Mouse (Mus musculus): ENCODE data around the gene Tmbim4. TPM values are rescaled to one million over a fixed set of nuclear protein-coding genes. Genes with fewer than 3 reads are reported as not detected.

Tmbim4 gene
- polyA plus RNA-seq, 1 experiment from 2014 or later, result 110 TPM

DNA sequence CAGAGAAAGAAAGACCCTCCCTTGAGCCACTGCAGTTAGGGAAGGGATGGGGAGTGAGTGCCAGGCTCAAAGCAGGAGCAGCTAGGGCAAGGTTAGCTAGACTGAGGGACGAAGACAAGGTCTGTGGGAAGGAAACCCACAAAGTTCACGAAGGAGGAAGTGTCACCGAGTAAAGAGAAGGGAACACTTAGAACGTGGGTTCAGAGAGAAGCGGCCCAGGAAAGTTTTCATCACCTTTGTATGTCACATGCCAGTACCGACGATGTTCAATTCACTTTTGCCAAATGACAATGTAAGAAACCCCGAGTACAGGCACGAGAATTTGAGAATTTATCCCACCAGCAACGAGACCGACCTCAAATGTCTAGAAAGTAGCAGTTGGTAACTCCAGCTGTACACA is 12.1 kb upstream of the Tmbim4 start:
- H3K9me3 ChIP-seq (ENCODE audit: control insufficient read depth, low read depth, low read length), result no peaks in the 10 kb centered on the region
- no peaks in the 10 kb centered on the region for H3K4me1 ChIP-seq (ENCODE audit: control insufficient read depth, insufficient read depth, low read length)
- H3K36me3 ChIP-seq (ENCODE audit: control insufficient read depth, insufficient read depth, low read length), result no peaks in the 10 kb centered on the region
- ATAC-seq (ENCODE audit: insufficient number of reproducible peaks, insufficient read depth, low FRiP score, low read depth), result no peak
- 70% methylated on average over 11 of the region's 11 CpGs for WGBS
- no peak overlapping the region for H3K9ac ChIP-seq (replicated peaks; ENCODE audit: low read depth, low read length)
- no peaks in the 10 kb centered on the region for H3K27me3 ChIP-seq (ENCODE audit: control insufficient read depth, insufficient read depth, low read length)
- no peak overlapping the region for H3K4me3 ChIP-seq (ENCODE audit: low read depth, low read length)
- no peak overlapping the region for H3K4me2 ChIP-seq (replicated peaks; ENCODE audit: low read depth, low read length)
- H3K27ac ChIP-seq (ENCODE audit: low read length), result no peak overlapping the region

DNA sequence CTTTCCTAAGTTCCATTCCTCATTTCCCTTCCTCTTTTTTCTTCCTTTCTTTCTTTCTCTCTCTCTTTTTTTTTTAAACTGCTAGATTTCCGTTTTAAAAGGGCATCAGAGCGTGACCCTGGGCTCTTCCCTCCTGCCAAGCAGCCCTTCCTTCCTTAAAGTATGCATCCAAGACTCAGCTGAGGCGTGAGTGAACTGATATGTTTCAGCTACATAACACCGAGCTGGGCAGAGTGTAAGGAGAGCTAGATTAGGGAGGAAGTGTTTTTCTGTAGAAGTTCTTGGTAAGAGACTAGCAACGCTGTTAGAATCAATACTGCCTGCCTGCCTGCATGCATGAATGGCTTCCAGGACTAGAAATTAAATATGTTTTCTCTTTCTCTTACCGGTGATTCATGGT is 11.6 kb upstream of the Tmbim4 start:
- no peak overlapping the region for H3K4me3 ChIP-seq (ENCODE audit: low read depth, low read length)
- no peaks in the 10 kb centered on the region for H3K27me3 ChIP-seq (ENCODE audit: control insufficient read depth, insufficient read depth, low read length)
- no peak overlapping the region for H3K4me2 ChIP-seq (replicated peaks; ENCODE audit: low read depth, low read length)
- ATAC-seq (ENCODE audit: insufficient number of reproducible peaks, insufficient read depth, low FRiP score, low read depth), result no peak
- no peaks in the 10 kb centered on the region for H3K4me1 ChIP-seq (ENCODE audit: control insufficient read depth, insufficient read depth, low read length)
- 40% methylated on average over 6 of the region's 6 CpGs for WGBS
- H3K36me3 ChIP-seq (ENCODE audit: control insufficient read depth, insufficient read depth, low read length), result no peaks in the 10 kb centered on the region
- no peak overlapping the region for H3K27ac ChIP-seq (ENCODE audit: low read length)
- no peak overlapping the region for H3K9ac ChIP-seq (replicated peaks; ENCODE audit: low read depth, low read length)
- no peaks in the 10 kb centered on the region for H3K9me3 ChIP-seq (ENCODE audit: control insufficient read depth, low read depth, low read length)

DNA sequence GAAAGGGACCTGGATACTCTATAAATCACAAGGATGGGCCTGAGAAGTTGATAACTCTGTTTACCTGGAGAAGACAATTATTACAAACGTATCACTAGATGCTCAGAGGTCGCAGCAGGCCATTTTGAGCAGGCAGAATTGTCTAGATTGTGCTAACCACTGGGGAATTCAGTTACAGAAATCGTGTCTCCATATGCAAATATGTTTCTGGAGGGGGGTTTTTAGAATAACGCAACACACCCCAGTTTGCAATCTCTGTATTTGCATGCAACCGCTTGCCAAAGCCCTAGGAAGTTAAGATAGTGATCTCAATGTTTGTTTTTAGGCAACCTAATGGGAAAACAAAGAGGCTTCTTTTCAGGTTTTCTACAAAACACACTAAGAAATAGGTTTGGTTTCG is 10.2 kb upstream of the Tmbim4 start:
- Histone ChIP-seq H3K36me3 (ENCODE audit: control insufficient read depth, insufficient read depth, low read length) (no peaks in the 10 kb centered on the region), H3K9ac (replicated peaks; ENCODE audit: low read depth, low read length) (no peak overlapping the region), H3K4me1 (ENCODE audit: control insufficient read depth, insufficient read depth, low read length) (no peaks in the 10 kb centered on the region), H3K27ac (ENCODE audit: low read length) (no peak overlapping the region), H3K4me2 (replicated peaks; ENCODE audit: low read depth, low read length) (no peak overlapping the region), H3K4me3 (ENCODE audit: low read depth, low read length) (no peak overlapping the region), H3K9me3 (ENCODE audit: control insufficient read depth, low read depth, low read length) (no peaks in the 10 kb centered on the region), H3K27me3 (ENCODE audit: control insufficient read depth, insufficient read depth, low read length) (no peaks in the 10 kb centered on the region)
- no peak for ATAC-seq (ENCODE audit: insufficient number of reproducible peaks, insufficient read depth, low FRiP score, low read depth)
- 83% methylated on average over 6 of the region's 6 CpGs for WGBS

GRCm38 (mm10) chr10:120192278-120192677 is 9.1 kb upstream of the Tmbim4 start:
- H3K27ac ChIP-seq (ENCODE audit: low read length), result no peak overlapping the region
- ATAC-seq (ENCODE audit: insufficient number of reproducible peaks, insufficient read depth, low FRiP score, low read depth), result no peak
- WGBS, result 75% methylated on average over 4 of the region's 4 CpGs
- no peaks in the 10 kb centered on the region for H3K27me3 ChIP-seq (ENCODE audit: control insufficient read depth, insufficient read depth, low read length)
- no peaks in the 10 kb centered on the region for H3K4me1 ChIP-seq (ENCODE audit: control insufficient read depth, insufficient read depth, low read length)
- no peak overlapping the region for H3K9ac ChIP-seq (replicated peaks; ENCODE audit: low read depth, low read length)
- no peaks in the 10 kb centered on the region for H3K36me3 ChIP-seq (ENCODE audit: control insufficient read depth, insufficient read depth, low read length)
- H3K4me3 ChIP-seq (ENCODE audit: low read depth, low read length), result no peak overlapping the region
- H3K4me2 ChIP-seq (replicated peaks; ENCODE audit: low read depth, low read length), result no peak overlapping the region
- no peaks in the 10 kb centered on the region for H3K9me3 ChIP-seq (ENCODE audit: control insufficient read depth, low read depth, low read length)

GRCm38 (mm10) chr10:120193255-120193654 is 8.1 kb upstream of the Tmbim4 start:
- no peak overlapping the region for H3K4me3 ChIP-seq (ENCODE audit: low read depth, low read length)
- 89% methylated on average over 8 of the region's 8 CpGs for WGBS
- no peaks in the 10 kb centered on the region for H3K9me3 ChIP-seq (ENCODE audit: control insufficient read depth, low read depth, low read length)
- H3K4me2 ChIP-seq (replicated peaks; ENCODE audit: low read depth, low read length), result no peak overlapping the region
- no peaks in the 10 kb centered on the region for H3K36me3 ChIP-seq (ENCODE audit: control insufficient read depth, insufficient read depth, low read length)
- no peak overlapping the region for H3K27ac ChIP-seq (ENCODE audit: low read length)
- H3K4me1 ChIP-seq (ENCODE audit: control insufficient read depth, insufficient read depth, low read length), result no peaks in the 10 kb centered on the region
- H3K27me3 ChIP-seq (ENCODE audit: control insufficient read depth, insufficient read depth, low read length), result no peaks in the 10 kb centered on the region
- H3K9ac ChIP-seq (replicated peaks; ENCODE audit: low read depth, low read length), result no peak overlapping the region
- ATAC-seq (ENCODE audit: insufficient number of reproducible peaks, insufficient read depth, low FRiP score, low read depth), result no peak

- Histone ChIP-seq H3K4me3 (ENCODE audit: low read depth, low read length) (no peak overlapping the region), H3K9ac (replicated peaks; ENCODE audit: low read depth, low read length) (no peak overlapping the region), H3K4me1 (ENCODE audit: control insufficient read depth, insufficient read depth, low read length) (no peaks in the 10 kb centered on the region), H3K4me2 (replicated peaks; ENCODE audit: low read depth, low read length) (no peak overlapping the region), H3K27ac (ENCODE audit: low read length) (no peak overlapping the region), H3K9me3 (ENCODE audit: control insufficient read depth, low read depth, low read length) (no peaks in the 10 kb centered on the region), H3K27me3 (ENCODE audit: control insufficient read depth, insufficient read depth, low read length) (no peaks in the 10 kb centered on the region), H3K36me3 (ENCODE audit: control insufficient read depth, insufficient read depth, low read length) (no peaks in the 10 kb centered on the region)
- no peak for ATAC-seq (ENCODE audit: insufficient number of reproducible peaks, insufficient read depth, low FRiP score, low read depth)
- WGBS, result 77% methylated on average over 14 of the region's 14 CpGs
Measured at GRCm38 (mm10) chr10:120197061-120197835, 4.1 kb upstream of the Tmbim4 start.

- no peaks in the 10 kb centered on the region for H3K9me3 ChIP-seq (ENCODE audit: control insufficient read depth, low read depth, low read length)
- no peak within 1 kb of the TSS for H3K27ac ChIP-seq (ENCODE audit: low read length)
- 0 out of 2 replicates have a peak within 1 kb of the TSS, but pooled peaks have one; percentile 28 for H3K9ac ChIP-seq (replicated peaks; ENCODE audit: low read depth, low read length)
- H3K4me2 ChIP-seq (replicated peaks; ENCODE audit: low read depth, low read length), result peak within 1 kb of the TSS; percentile 93
- WGBS, result 2% methylated on average over 13 of the region's 13 CpGs
- ATAC-seq (ENCODE audit: insufficient number of reproducible peaks, insufficient read depth, low FRiP score, low read depth), result peak; percentile 63; the same call in 1 of the 2 replicates
- no peaks in the 10 kb centered on the region for H3K36me3 ChIP-seq (ENCODE audit: control insufficient read depth, insufficient read depth, low read length)
- H3K4me1 ChIP-seq (ENCODE audit: control insufficient read depth, insufficient read depth, low read length), result no peaks in the 10 kb centered on the region
- H3K4me3 ChIP-seq (ENCODE audit: low read depth, low read length), result peak within 1 kb of the TSS; percentile 49
- H3K27me3 ChIP-seq (ENCODE audit: control insufficient read depth, insufficient read depth, low read length), result no peaks in the 10 kb centered on the region
Measured at GRCm38 (mm10) chr10:120201961-120202402, 592 bp downstream of the Tmbim4 start, which contains the start of gene Irak3. Gene Irak3 (minus strand): TSS chr10:120202130.

DNA sequence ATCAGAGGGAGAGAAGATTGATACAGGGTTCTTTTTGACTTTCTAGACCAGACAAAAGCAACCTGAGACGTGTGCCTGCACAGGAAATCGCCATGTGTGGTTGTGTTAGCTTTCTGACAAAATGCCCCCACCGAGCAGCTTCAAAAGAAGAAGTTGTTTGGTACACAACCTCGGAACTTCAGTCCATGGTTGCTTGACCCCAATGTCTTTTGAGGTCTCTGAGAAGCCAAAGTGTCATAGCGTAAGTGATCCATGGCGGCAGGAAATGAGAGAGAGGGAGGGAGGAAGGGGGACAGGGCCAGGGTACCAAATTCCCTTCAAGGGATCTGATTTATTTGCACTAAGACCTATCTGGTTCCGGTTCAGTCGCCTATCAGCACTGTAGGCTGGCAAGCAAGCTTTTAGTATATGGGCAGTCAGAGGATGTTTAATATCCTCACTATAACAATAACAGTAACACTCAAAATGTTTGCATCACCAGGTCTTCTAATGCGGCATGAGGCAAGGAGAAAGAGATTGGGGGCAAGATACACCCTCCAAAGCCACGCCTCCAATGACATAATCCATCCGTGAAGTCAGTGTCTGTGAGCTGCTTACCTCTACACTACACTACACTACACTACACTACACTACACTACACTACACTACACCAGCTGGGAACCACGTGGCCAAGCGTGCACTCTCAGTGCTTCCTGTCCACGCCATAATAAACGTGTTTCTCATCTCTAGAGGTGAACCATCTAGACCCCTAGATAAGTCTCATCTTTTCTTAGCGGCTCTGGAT is 1.3 kb downstream of the Tmbim4 start:
- H3K4me3 ChIP-seq (ENCODE audit: low read depth, low read length), result no peak overlapping the region
- no peak overlapping the region for H3K27ac ChIP-seq (ENCODE audit: low read length)
- WGBS, result 73% methylated on average over 16 of the region's 16 CpGs
- no peak for ATAC-seq (ENCODE audit: insufficient number of reproducible peaks, insufficient read depth, low FRiP score, low read depth)
- H3K4me2 ChIP-seq (replicated peaks; ENCODE audit: low read depth, low read length), result peak overlapping the region; percentile 93
- no peaks in the 10 kb centered on the region for H3K9me3 ChIP-seq (ENCODE audit: control insufficient read depth, low read depth, low read length)
- H3K9ac ChIP-seq (replicated peaks; ENCODE audit: low read depth, low read length), result no peak overlapping the region
- no peaks in the 10 kb centered on the region for H3K27me3 ChIP-seq (ENCODE audit: control insufficient read depth, insufficient read depth, low read length)
- H3K4me1 ChIP-seq (ENCODE audit: control insufficient read depth, insufficient read depth, low read length), result no peaks in the 10 kb centered on the region
- H3K36me3 ChIP-seq (ENCODE audit: control insufficient read depth, insufficient read depth, low read length), result no peaks in the 10 kb centered on the region
